Mouse (Mus musculus) hindbrain, embryonic 13.5 days (tissue): ENCODE measurements around the gene Ifnar1. TPM values are rescaled to one million over a fixed set of nuclear protein-coding genes. Genes with fewer than 3 reads are reported as not detected.

Experiments used
- ATAC-seq: fragments of 200-750 bp; cut with Nextera tagmentation; 2 replicates; pipeline ENCODE4 v1.8.0; 2017; ENCODE audit warnings: moderate TSS enrichment; ENCODE audit not compliant: low FRiP score
- H3K27ac ChIP-seq: fragments of 300-500 bp; sonication (generic); 2 replicates; pipeline ENCODE4 v1.5.1; 2015; ENCODE audit warnings: inconsistent platforms, mild to moderate bottlenecking, moderate library complexity
- H3K27me3 ChIP-seq: fragments of 300-500 bp; sonication (generic); 2 replicates; pipeline ENCODE4 v1.6.1; 2015; ENCODE audit warnings: mild to moderate bottlenecking, inconsistent platforms
- H3K36me3 ChIP-seq: fragments of 300-500 bp; sonication (generic); 2 replicates; pipeline ENCODE4 v1.6.1; 2015; ENCODE audit warnings: mild to moderate bottlenecking, inconsistent platforms
- H3K4me1 ChIP-seq: fragments of 300-500 bp; sonication (generic); replicated peaks from 2 replicates; pipeline ENCODE4 v1.6.1; 2015; ENCODE audit warnings: inconsistent platforms
- H3K4me2 ChIP-seq: fragments of 300-500 bp; sonication (generic); 2 replicates; pipeline ENCODE4 v1.6.1; 2015; ENCODE audit warnings: inconsistent platforms, mild to moderate bottlenecking, moderate library complexity
- H3K4me3 ChIP-seq: fragments of 300-500 bp; sonication (generic); 2 replicates; pipeline ENCODE4 v1.5.1; 2015; ENCODE audit warnings: mild to moderate bottlenecking, inconsistent platforms
- H3K9ac ChIP-seq: fragments of 300-500 bp; sonication (generic); 2 replicates; pipeline ENCODE4 v1.6.1; 2015; ENCODE audit warnings: mild to moderate bottlenecking, inconsistent platforms
- H3K9me3 ChIP-seq: fragments of 300-500 bp; sonication (generic); 2 replicates; pipeline ENCODE4 v1.6.1; 2016; ENCODE audit warnings: inconsistent platforms
- WGBS: fragments of 180-500 bp; shearing (Covaris S2); methylation state at CpG from one replicate; pipeline ENCODE4 v1.1.7; 2015; 5-methylcytosine and 5-hydroxymethylcytosine counted together
- polyA plus RNA-seq: library from polyadenylated mRNA; unstranded; fragments of >200 nt; fragmentation: Nextera tagmentation; extraction: Ambion mirVana; gene quantifications from 2 replicates; pipeline ENCODE4 v1.2.1, GENCODE M21; 2015

The Ifnar1 gene
- polyA plus RNA-seq, 1 experiment from 2014 or later, result 48.4 TPM

- ATAC-seq, result no peak
- no peak overlapping the region for H3K27ac ChIP-seq
- no peak overlapping the region for H3K4me2 ChIP-seq
- H3K4me1 ChIP-seq, result peaks cover 31% of the 10 kb centered on the region
- H3K36me3 ChIP-seq, result no peaks in the 10 kb centered on the region; the same call in 1 of the 2 replicates
- no peaks in the 10 kb centered on the region for H3K9me3 ChIP-seq
- H3K4me3 ChIP-seq, result no peak overlapping the region
- H3K9ac ChIP-seq, result no peak overlapping the region
- peaks cover 3% of the 10 kb centered on the region; the same call in 1 of the 2 replicates for H3K27me3 ChIP-seq
- 89% methylated on average over 2 of the region's 2 CpGs for WGBS
Measured at GRCm38 (mm10) chr16:91463400-91463799, 21.6 kb upstream of the Ifnar1 start.

- Histone ChIP-seq H3K4me3 (peak overlapping the region; percentile 52), H3K9me3 (no peaks in the 10 kb centered on the region), H3K27ac (peak overlapping the region; percentile 86), H3K4me1 (peaks cover 30% of the 10 kb centered on the region), H3K36me3 (no peaks in the 10 kb centered on the region; the same call in 1 of the 2 replicates), H3K4me2 (peak overlapping the region; percentile 75), H3K9ac (peak overlapping the region; percentile 72), H3K27me3 (peaks cover 3% of the 10 kb centered on the region; the same call in 1 of the 2 replicates)
- ATAC-seq, result no peak
- WGBS, result 86% methylated on average over 4 of the region's 4 CpGs
Measured at GRCm38 (mm10) chr16:91463836-91464400, 21.1 kb upstream of the Ifnar1 start.

GRCm38 (mm10) chr16:91464594-91465504 is 20.2 kb upstream of the Ifnar1 start:
- Histone ChIP-seq H3K4me3 (peak overlapping the region; percentile 52), H3K27ac (peak overlapping the region; percentile 86), H3K4me2 (peak overlapping the region; percentile 75), H3K9ac (peak overlapping the region; percentile 77), H3K27me3 (peaks cover 3% of the 10 kb centered on the region; the same call in 1 of the 2 replicates), H3K4me1 (peaks cover 25% of the 10 kb centered on the region), H3K36me3 (no peaks in the 10 kb centered on the region; the same call in 1 of the 2 replicates), H3K9me3 (no peaks in the 10 kb centered on the region)
- ATAC-seq, result peak; percentile 96
- 2% methylated on average over 44 of the region's 44 CpGs for WGBS

GRCm38 (mm10) chr16:91465505-91466240 is 19.4 kb upstream of the Ifnar1 start:
- 46% methylated on average over 13 of the region's 13 CpGs for WGBS
- peaks cover 25% of the 10 kb centered on the region for H3K4me1 ChIP-seq
- peak overlapping the region; percentile 75 for H3K4me2 ChIP-seq
- H3K4me3 ChIP-seq, result peak overlapping the region; percentile 52
- H3K9ac ChIP-seq, result peak overlapping the region; percentile 77
- peaks cover 3% of the 10 kb centered on the region; the same call in 1 of the 2 replicates for H3K27me3 ChIP-seq
- H3K36me3 ChIP-seq, result no peaks in the 10 kb centered on the region; the same call in 1 of the 2 replicates
- no peak; the same call in 1 of the 2 replicates for ATAC-seq
- H3K9me3 ChIP-seq, result no peaks in the 10 kb centered on the region
- peak overlapping the region; percentile 86 for H3K27ac ChIP-seq

GRCm38 (mm10) chr16:91466566-91466965 is 18.5 kb upstream of the Ifnar1 start:
- WGBS, result 36% methylated on average over 6 of the region's 6 CpGs
- no peak overlapping the region for H3K9ac ChIP-seq

GRCm38 (mm10) chr16:91470470-91470869 is 14.6 kb upstream of the Ifnar1 start:
- 94% methylated on average over 3 of the region's 3 CpGs for WGBS
- no peak for ATAC-seq
- peaks cover 15% of the 10 kb centered on the region for H3K4me1 ChIP-seq

More at GRCm38 (mm10) chr16:91466566-91466965, 18.5 kb upstream of the Ifnar1 start:
- Histone ChIP-seq H3K9me3 (no peaks in the 10 kb centered on the region), H3K4me2 (peak overlapping the region; percentile 75), H3K4me3 (peak overlapping the region; percentile 52; the same call in 1 of the 2 replicates), H3K27ac (no peak overlapping the region), H3K36me3 (no peaks in the 10 kb centered on the region; the same call in 1 of the 2 replicates), H3K27me3 (peaks cover 3% of the 10 kb centered on the region; the same call in 1 of the 2 replicates), H3K4me1 (peaks cover 25% of the 10 kb centered on the region)
- no peak for ATAC-seq

GRCm38 (mm10) chr16:91471481-91471880 is 13.6 kb upstream of the Ifnar1 start:
- Histone ChIP-seq H3K4me1 (peaks cover 5% of the 10 kb centered on the region), H3K36me3 (no peaks in the 10 kb centered on the region; the same call in 1 of the 2 replicates), H3K27me3 (no peaks in the 10 kb centered on the region), H3K4me3 (no peak overlapping the region), H3K9ac (no peak overlapping the region), H3K4me2 (no peak overlapping the region), H3K9me3 (no peaks in the 10 kb centered on the region), H3K27ac (no peak overlapping the region)
- no peak for ATAC-seq
- WGBS, result 85% methylated on average over 6 of the region's 6 CpGs

More at GRCm38 (mm10) chr16:91470470-91470869, 14.6 kb upstream of the Ifnar1 start:
- Histone ChIP-seq H3K27me3 (no peaks in the 10 kb centered on the region), H3K9me3 (no peaks in the 10 kb centered on the region), H3K36me3 (no peaks in the 10 kb centered on the region; the same call in 1 of the 2 replicates), H3K27ac (no peak overlapping the region), H3K4me3 (no peak overlapping the region), H3K4me2 (no peak overlapping the region), H3K9ac (no peak overlapping the region)

GRCm38 (mm10) chr16:91475753-91476152 is 9.3 kb upstream of the Ifnar1 start:
- no peaks in the 10 kb centered on the region for H3K36me3 ChIP-seq
- H3K4me3 ChIP-seq, result no peak overlapping the region
- H3K9ac ChIP-seq, result no peak overlapping the region
- H3K4me1 ChIP-seq, result no peaks in the 10 kb centered on the region
- ATAC-seq, result no peak
- H3K27me3 ChIP-seq, result no peaks in the 10 kb centered on the region
- H3K27ac ChIP-seq, result no peak overlapping the region
- H3K9me3 ChIP-seq, result no peaks in the 10 kb centered on the region
- WGBS, result 63% methylated on average over 7 of the region's 7 CpGs
- H3K4me2 ChIP-seq, result no peak overlapping the region

- no peak overlapping the region for H3K4me2 ChIP-seq
- 87% methylated on average over 1 of the region's 1 CpGs for WGBS
- no peak for ATAC-seq
- H3K4me1 ChIP-seq, result no peaks in the 10 kb centered on the region
- no peak overlapping the region for H3K27ac ChIP-seq
- no peaks in the 10 kb centered on the region for H3K27me3 ChIP-seq
- no peak overlapping the region for H3K9ac ChIP-seq
- no peaks in the 10 kb centered on the region for H3K9me3 ChIP-seq
- H3K36me3 ChIP-seq, result no peaks in the 10 kb centered on the region
- no peak overlapping the region for H3K4me3 ChIP-seq
Measured at GRCm38 (mm10) chr16:91478067-91478466, 7.0 kb upstream of the Ifnar1 start.

- no peak overlapping the region for H3K4me2 ChIP-seq
- no peak for ATAC-seq
- H3K9ac ChIP-seq, result no peak overlapping the region
- H3K9me3 ChIP-seq, result no peaks in the 10 kb centered on the region
- H3K27me3 ChIP-seq, result no peaks in the 10 kb centered on the region
- no peaks in the 10 kb centered on the region for H3K36me3 ChIP-seq
- H3K4me3 ChIP-seq, result no peak overlapping the region
- peaks cover 6% of the 10 kb centered on the region; the same call in 1 of the 2 replicates for H3K4me1 ChIP-seq
- H3K27ac ChIP-seq, result no peak overlapping the region
Measured at GRCm38 (mm10) chr16:91480517-91480916, 4.5 kb upstream of the Ifnar1 start.

- Histone ChIP-seq H3K4me3 (peak overlapping the region; percentile 96), H3K27me3 (no peaks in the 10 kb centered on the region), H3K27ac (peak overlapping the region; percentile 97), H3K9me3 (no peaks in the 10 kb centered on the region), H3K9ac (peak overlapping the region; percentile 99), H3K36me3 (peaks cover 11% of the 10 kb centered on the region), H3K4me1 (peaks cover 31% of the 10 kb centered on the region), H3K4me2 (peak overlapping the region; percentile 76)
- ATAC-seq, result peak; percentile 55
- 53% methylated on average over 17 of the region's 17 CpGs for WGBS
Measured at GRCm38 (mm10) chr16:91484387-91484786, 651 bp upstream of the Ifnar1 start.
